Mouse (Mus musculus) cerebellum, adult 2 months (tissue): Measurements from ENCODE around the gene Rimbp3. TPM values are rescaled to one million over a fixed set of nuclear protein-coding genes. Genes with fewer than 3 reads are reported as not detected.

Experiments
- DNase-seq, 2 experiments: peaks; one replicate each; pipeline ENCODE4 v3.0.0; 2021
- H3K27ac ChIP-seq: fragments of 200-500 bp; 2 replicates; pipeline ENCODE4 v1.5.1; 2012; ENCODE audit warnings: low read length, control low read depth, inconsistent platforms; ENCODE audit not compliant: insufficient read depth
- H3K27me3 ChIP-seq: fragments of 200-500 bp; 2 replicates; pipeline ENCODE4 v1.6.1; 2012; ENCODE audit warnings: inconsistent platforms, mild to moderate bottlenecking, low read length, moderate library complexity; ENCODE audit not compliant: control insufficient read depth, insufficient read depth
- H3K4me1 ChIP-seq: fragments of 200-500 bp; 2 replicates; pipeline ENCODE4 v1.6.1; 2011; ENCODE audit warnings: low read length; ENCODE audit not compliant: control insufficient read depth, insufficient read depth
- H3K4me3 ChIP-seq: fragments of 200-500 bp; replicated peaks from 2 replicates; pipeline ENCODE3; 2011; ENCODE audit warnings: mild to moderate bottlenecking, low read depth, low read length, control low read depth; ENCODE audit not compliant: insufficient read depth
- CTCF ChIP-seq: fragments of 200-500 bp; IDR thresholded peaks from 2 replicates; pipeline ENCODE4 v1.5.1; 2011; ENCODE audit warnings: low read depth, mild to moderate bottlenecking, control low read depth, low read length, moderate library complexity, borderline replicate concordance; ENCODE audit not compliant: insufficient read depth
- POLR2A ChIP-seq: fragments of 200-500 bp; IDR thresholded peaks from 2 replicates; pipeline ENCODE4 v1.6.1; 2011; ENCODE audit warnings: low read length, control low read depth, borderline replicate concordance; ENCODE audit not compliant: insufficient read depth
- WGBS: fragments of 180-500 bp; shearing (Covaris S2); methylation state at CpG from one replicate; pipeline ENCODE4 v1.1.7; 2018; 5-methylcytosine and 5-hydroxymethylcytosine counted together
- polyA plus RNA-seq: library from polyadenylated mRNA; depleted of rRNA; stranded (reverse); fragments of >200 nt; gene quantifications from 2 replicates; pipeline ENCODE4 v1.2.3, GENCODE M21; 2012

Rimbp3 gene
- polyA plus RNA-seq, 1 experiment, result 0.57 TPM

DNA sequence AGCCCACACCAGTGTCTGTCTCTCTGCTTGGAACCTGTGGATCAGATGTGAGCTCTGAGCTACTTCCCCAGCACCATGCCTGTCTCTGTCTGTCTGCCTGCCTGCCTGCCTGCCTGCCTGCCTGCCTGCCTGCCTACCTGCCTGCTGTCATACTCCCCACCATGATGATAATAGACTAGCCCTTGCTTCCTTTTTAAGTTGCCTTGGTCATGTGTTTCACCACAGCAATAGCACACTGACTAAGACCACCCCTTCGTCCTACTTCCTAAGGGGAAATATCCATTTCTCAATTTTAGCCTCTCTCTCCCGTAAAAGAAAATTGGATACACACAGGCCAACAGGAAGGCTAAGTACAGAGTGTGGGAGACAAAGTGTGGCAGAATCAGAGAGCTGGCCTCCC lies 26.3 kb upstream of the Rimbp3 start:
- Histone ChIP-seq H3K27me3 (no peaks in the 10 kb centered on the region), H3K4me3 (no peak overlapping the region), H3K27ac (no peak overlapping the region), H3K4me1 (no peaks in the 10 kb centered on the region; the same call in 1 of the 2 replicates)
- WGBS, result 83% methylated on average over 2 of the region's 2 CpGs
- no peak for TF ChIP-seq CTCF
- no peak for TF ChIP-seq POLR2A
- DNase-seq, result no peak

DNA sequence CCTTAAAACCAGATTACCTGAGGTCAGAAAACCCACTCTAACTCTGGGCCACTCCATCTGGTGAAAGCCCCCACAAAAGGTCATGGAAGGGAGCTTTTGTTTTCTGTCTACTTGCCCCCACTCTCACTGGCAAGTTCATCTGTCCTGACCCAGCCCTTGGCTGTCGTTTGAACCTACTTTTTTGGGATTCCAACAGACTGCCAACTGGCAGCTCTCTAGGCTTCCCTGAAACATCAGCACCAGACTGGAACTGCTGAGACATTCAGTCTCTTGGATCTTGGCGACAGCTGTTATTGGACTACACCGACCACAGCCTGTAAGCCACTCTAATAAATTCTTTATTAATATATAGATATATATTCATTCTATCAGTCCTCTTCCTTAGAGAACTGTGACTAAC lies 25.4 kb upstream of the Rimbp3 start:
- no peak overlapping the region for H3K4me3 ChIP-seq
- no peak for DNase-seq
- H3K4me1 ChIP-seq, result no peaks in the 10 kb centered on the region; the same call in 1 of the 2 replicates
- H3K27ac ChIP-seq, result no peak overlapping the region
- H3K27me3 ChIP-seq, result no peaks in the 10 kb centered on the region
- 39% methylated on average over 3 of the region's 3 CpGs for WGBS
- TF ChIP-seq CTCF (no peak), POLR2A (no peak)

DNA sequence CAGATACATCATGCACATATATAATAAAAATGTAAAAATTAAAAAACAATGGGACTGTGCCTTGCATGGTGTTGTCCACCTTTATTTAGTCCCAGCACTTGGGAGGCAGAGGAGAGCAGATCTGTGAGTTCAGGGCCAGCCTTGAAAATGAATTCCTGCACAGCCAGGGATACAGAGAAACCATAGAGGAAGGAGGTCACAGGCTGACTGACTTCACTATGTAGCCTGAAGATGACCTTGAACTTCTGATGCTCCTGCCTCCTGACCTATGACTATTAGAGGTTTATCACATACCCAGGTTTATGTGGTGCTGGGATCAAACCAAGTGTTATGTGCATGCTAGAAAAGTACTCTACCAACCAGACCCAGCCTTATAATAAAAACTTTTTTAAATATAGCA lies 22.9 kb upstream of the Rimbp3 start:
- Histone ChIP-seq H3K27ac (no peak overlapping the region), H3K4me1 (no peaks in the 10 kb centered on the region; the same call in 1 of the 2 replicates), H3K27me3 (no peaks in the 10 kb centered on the region), H3K4me3 (no peak overlapping the region)
- no peak for DNase-seq
- TF ChIP-seq CTCF (no peak), POLR2A (no peak)

DNA sequence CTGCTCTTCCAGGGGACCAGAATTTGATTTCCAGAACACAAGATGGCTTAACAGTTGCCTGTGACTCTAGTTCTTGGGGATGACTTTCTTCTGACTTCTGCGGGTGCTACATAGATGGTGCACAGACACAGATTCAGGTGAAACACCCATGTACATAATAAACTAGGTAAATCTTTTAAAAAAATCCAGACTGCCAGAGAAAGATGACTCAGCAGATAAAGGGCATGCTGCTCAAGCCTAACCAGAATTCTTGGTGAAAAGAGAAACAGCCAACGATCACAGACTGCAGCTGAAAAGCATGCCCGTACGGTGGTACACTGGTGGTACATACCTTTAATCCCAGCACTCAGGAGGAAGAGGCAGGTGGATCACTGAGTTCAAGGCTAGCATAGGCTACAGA lies 14.6 kb upstream of the Rimbp3 start:
- no peak for TF ChIP-seq POLR2A
- no peak for TF ChIP-seq CTCF
- Histone ChIP-seq H3K27me3 (no peaks in the 10 kb centered on the region), H3K27ac (no peak overlapping the region), H3K4me1 (no peaks in the 10 kb centered on the region; the same call in 1 of the 2 replicates), H3K4me3 (no peak overlapping the region)
- 83% methylated on average over 4 of the region's 4 CpGs for WGBS
- DNase-seq, result no peak

GRCm38 (mm10) chr16:17200121-17200952 lies 8.1 kb upstream of the Rimbp3 start:
- DNase-seq, result no peak
- Histone ChIP-seq H3K4me3 (peak overlapping the region; percentile 99), H3K27me3 (no peaks in the 10 kb centered on the region), H3K4me1 (no peaks in the 10 kb centered on the region; the same call in 1 of the 2 replicates), H3K27ac (peak overlapping the region; percentile 62; the same call in 1 of the 2 replicates)
- 6% methylated on average over 24 of the region's 24 CpGs for WGBS
- TF ChIP-seq POLR2A, result no peak
- no peak for TF ChIP-seq CTCF

- H3K27me3 ChIP-seq, result no peaks in the 10 kb centered on the region
- WGBS, result under 1% methylated on average over 72 of the region's 72 CpGs
- H3K4me3 ChIP-seq, result peak overlapping the region; percentile 99
- peak; percentile 54; the same call in 1 of the 2 replicates for TF ChIP-seq POLR2A
- TF ChIP-seq CTCF, result no peak
- peak overlapping the region; percentile 62 for H3K27ac ChIP-seq
- DNase-seq, result peak; percentile 87 to 88
- no peaks in the 10 kb centered on the region; the same call in 1 of the 2 replicates for H3K4me1 ChIP-seq
Measured at GRCm38 (mm10) chr16:17200953-17201707, 7.3 kb upstream of the Rimbp3 start.

DNA sequence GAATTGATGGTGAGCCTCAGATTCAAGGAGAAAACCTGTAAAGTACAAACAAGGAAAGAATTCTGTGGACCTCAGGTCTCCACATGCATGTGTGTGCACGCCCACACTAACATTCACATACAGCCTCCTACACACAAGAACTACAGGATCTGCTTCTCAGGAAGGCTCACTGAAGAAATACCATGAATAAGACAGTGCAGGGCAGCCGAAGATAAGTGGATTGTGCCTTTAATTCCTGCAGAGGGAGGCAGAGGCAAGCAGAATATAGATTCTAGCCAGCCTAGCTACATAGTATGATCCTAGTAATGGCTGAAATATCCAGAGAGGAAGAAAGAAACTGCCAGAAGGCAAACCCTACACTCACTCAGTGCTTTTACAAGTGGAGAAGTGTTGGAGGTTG lies 6.4 kb upstream of the Rimbp3 start:
- no peaks in the 10 kb centered on the region for H3K27me3 ChIP-seq
- H3K27ac ChIP-seq, result no peak overlapping the region
- 55% methylated on average over 2 of the region's 2 CpGs for WGBS
- no peaks in the 10 kb centered on the region; the same call in 1 of the 2 replicates for H3K4me1 ChIP-seq
- TF ChIP-seq CTCF, result no peak
- no peak for TF ChIP-seq POLR2A
- DNase-seq, result no peak
- no peak overlapping the region for H3K4me3 ChIP-seq
